Mouse (Mus musculus) lung, postnatal 0 days (tissue): ENCODE data around the gene Mllt10.

ENCODE experiments used
- CTCF ChIP-seq: IDR thresholded peaks from 2 replicates; pipeline ENCODE4 v1.5.1; 2016; ENCODE audit warnings: antibody characterized with exemption, mild to moderate bottlenecking
- EP300 ChIP-seq: IDR thresholded peaks from 2 replicates; pipeline ENCODE4 v1.6.1; 2016; ENCODE audit warnings: antibody characterized with exemption, mild to moderate bottlenecking, control low read depth

GRCm38 (mm10) chr2:18060396-18060795 is 5.4 kb downstream of the Mllt10 start:
- TF ChIP-seq EP300 = no peak
- TF ChIP-seq CTCF = no peak
